18 mouse cellular contexts compared by ENCODE assay signal in the genomic region with DNA sequence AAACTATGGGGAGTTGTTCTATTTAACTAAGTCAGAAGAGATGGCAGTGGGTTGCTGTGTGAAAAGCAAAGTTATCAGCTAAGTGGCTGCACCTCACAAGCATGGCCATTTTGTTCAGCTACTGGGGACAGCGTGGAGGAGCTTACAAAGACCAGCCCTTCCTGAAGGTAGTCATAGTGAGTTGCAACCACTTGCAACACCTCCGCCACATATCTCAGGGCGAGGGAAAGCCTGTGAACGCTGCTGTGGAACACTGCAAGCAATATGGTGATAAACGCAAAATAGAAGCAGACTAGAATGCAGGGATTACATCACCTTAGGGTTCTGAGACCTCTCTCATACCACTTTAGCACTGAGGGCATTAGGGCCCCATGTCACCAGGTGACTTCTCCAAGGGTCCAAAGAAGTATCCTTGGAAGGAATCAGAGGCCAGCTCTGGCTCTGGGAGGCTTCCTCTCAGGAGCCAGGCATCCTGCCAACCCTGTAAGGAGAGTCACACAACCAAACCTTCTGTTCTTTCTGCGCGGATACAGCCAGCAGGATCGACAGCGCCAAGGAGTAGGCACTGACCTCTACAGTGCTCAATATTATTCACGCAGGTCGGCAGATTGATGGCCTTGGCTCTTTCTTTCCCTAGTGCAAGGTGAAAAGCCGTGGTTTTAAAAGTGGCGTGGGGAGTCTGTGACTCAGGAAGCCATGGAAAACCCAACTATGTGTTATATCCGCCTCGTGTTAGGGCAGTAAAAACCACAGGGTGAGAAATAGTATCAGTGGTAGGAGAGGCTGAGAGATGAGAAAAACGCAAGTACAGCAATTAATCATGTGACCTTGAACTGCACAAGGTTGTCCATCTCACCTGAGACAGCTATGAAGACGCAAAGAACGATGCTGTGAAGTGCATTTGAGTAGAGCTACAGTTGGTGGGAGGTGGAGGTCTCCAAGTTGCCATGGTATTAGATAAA. TPM values are rescaled to one million over a fixed set of nuclear protein-coding genes. Genes with fewer than 3 reads are reported as not detected.
DNase-seq lines count a peak whose midpoint lies in the region; TF ChIP-seq lines count a peak whose summit lies in the region.
"Had no signal": no experiment of that assay in that cellular context is flagged by ENCODE, and none has a peak within 500 bp of the region (broad histone marks: within the 10 kb centered on the region; RNA-seq: fewer than 3 reads in every experiment).

No protein-coding gene starts in this region.

- no peaks in the 10 kb centered on the region for H3K27me3 ChIP-seq in heart, adult 2 months (ENCODE audit: control insufficient read depth, insufficient read depth, low read length)
- H3K27me3 ChIP-seq: heart, embryonic 12.5 days; hindbrain, embryonic 15.5 days; midbrain, embryonic 12.5 days; neural tube, embryonic 13.5 days had no signal

- DNase-seq in heart, adult 11 months, result peak; percentile 57
- DNase-seq in heart, adult 2 months, result no peak
- DNase-seq in CD4-positive helper T cell, adult 2 months (ENCODE audit: low read depth, low spot score), result peak; percentile 67
- peak; percentile 56 for DNase-seq in cerebellum, adult 11-12 months
- DNase-seq in induced T-regulatory cell, adult 2 months (ENCODE audit: low read depth), result peak; percentile 69
- no peak for DNase-seq in kidney, postnatal 14 days
- no peak for DNase-seq in gastrocnemius, adult 18-20 months (ENCODE audit: low spot score)
- DNase-seq in urinary bladder, adult 2 months (ENCODE audit: low spot score), result no peak
- DNase-seq: kidney, postnatal 25 days; lung, adult 18-20 months had no signal

- H3K79me2 ChIP-seq in heart, adult 2 months (replicated peaks; ENCODE audit: control insufficient read depth, insufficient read depth, low read length), result no peaks in the 10 kb centered on the region

- no peak overlapping the region for H3K9ac ChIP-seq in heart, adult 2 months (ENCODE audit: low read depth, low read length)
- H3K9ac ChIP-seq: heart, embryonic 12.5 days; hindbrain, embryonic 15.5 days; midbrain, embryonic 12.5 days; neural tube, embryonic 13.5 days had no signal

- no peaks in the 10 kb centered on the region for H3K36me3 ChIP-seq in heart, adult 2 months (ENCODE audit: control insufficient read depth, insufficient read depth, low read length)
- H3K36me3 ChIP-seq: heart, embryonic 12.5 days; hindbrain, embryonic 15.5 days; midbrain, embryonic 12.5 days; neural tube, embryonic 13.5 days had no signal

- H3K4me1 ChIP-seq in heart, adult 2 months (ENCODE audit: control insufficient read depth, insufficient read depth, low read length), result no peaks in the 10 kb centered on the region
- H3K4me1 ChIP-seq: heart, embryonic 12.5 days; hindbrain, embryonic 15.5 days; midbrain, embryonic 12.5 days; neural tube, embryonic 13.5 days had no signal

- no peak overlapping the region for H3K27ac ChIP-seq in heart, adult 2 months
- H3K27ac ChIP-seq: hindbrain, embryonic 15.5 days; midbrain, embryonic 12.5 days; neural tube, embryonic 13.5 days had no signal

- WGBS in heart, adult 2 months, result 84% methylated on average over 18 of the region's 18 CpGs

- no peak for TF ChIP-seq POLR2A in heart, adult 2 months (IDR thresholded peaks at IDR 0.05; ENCODE audit: insufficient read depth, low read depth, low read length)

- intact Hi-C loops in heart, adult 2 months (cut with DNase I), result no loop called here

- H3K4me3 ChIP-seq in heart, adult 2 months, result no peak overlapping the region
- H3K4me3 ChIP-seq: heart, embryonic 12.5 days; hindbrain, embryonic 15.5 days; midbrain, embryonic 12.5 days; neural tube, embryonic 13.5 days had no signal

- no peak for TF ChIP-seq EP300 in heart, adult 2 months (IDR thresholded peaks at IDR 0.05; ENCODE audit: insufficient read depth, low read depth, low read length)

- no peak for TF ChIP-seq CTCF in heart, adult 2 months (IDR thresholded peaks at IDR 0.05)

RNA-seq across cellular contexts. Expression of a gene that starts 27.0 kb away (rescaled TPM):
- total RNA-seq in heart, adult 2 months (2021), result under 1 TPM; 0.26 to 0.30 TPM
- 0.35 and 0.51 TPM in 2 replicates for polyA plus RNA-seq in heart, adult 2 months (2012; rRNA removed)
- under 1 TPM in 1 of 2 experiments, not detected in 1; 0.17 TPM for total RNA-seq in gastrocnemius, adult 18-20 months (2021)
- 0.47 and 0.65 TPM in 2 replicates for polyA plus RNA-seq in urinary bladder, adult 2 months (2012; rRNA removed)
- polyA plus RNA-seq: embryonic facial prominence, embryonic 11.5 days; forebrain, embryonic 16.5 days; heart, embryonic 12.5 days; hindbrain, embryonic 15.5 days; neural tube, embryonic 13.5 days had no signal

RNA-seq across cellular contexts. Expression of a gene that starts 34.0 kb away (rescaled TPM):
- not detected for total RNA-seq in heart, adult 2 months (2021)
- polyA plus RNA-seq in heart, adult 2 months (2012; rRNA removed), result 0.06 TPM in 1 of 2 replicates, not detected in the other
- total RNA-seq in gastrocnemius, adult 18-20 months (2021), result not detected
- polyA plus RNA-seq in urinary bladder, adult 2 months (2012; rRNA removed), result not detected in 2 replicates
- total RNA-seq: left cerebral cortex, postnatal 10 days had no signal
- polyA plus RNA-seq: brain, embryonic 14.5 days; embryonic facial prominence, embryonic 11.5 days; forebrain, embryonic 16.5 days; heart, embryonic 12.5 days; hindbrain, embryonic 15.5 days; midbrain, embryonic 12.5 days; neural tube, embryonic 13.5 days had no signal

RNA-seq across cellular contexts. Expression of a gene that starts 49.7 kb away (rescaled TPM):
- 10 to 100 TPM; 55.2 to 68.8 TPM for total RNA-seq in heart, adult 2 months (2021)
- polyA plus RNA-seq in heart, adult 2 months (2012; rRNA removed), result 28.8 and 30.5 TPM in 2 replicates
- 10 to 100 TPM; 12.4 to 14.0 TPM for total RNA-seq in gastrocnemius, adult 18-20 months (2021)
- 5.1 and 8.1 TPM in 2 replicates for polyA plus RNA-seq in urinary bladder, adult 2 months (2012; rRNA removed)

Comparison
In these comparisons a context has a peak if more than half of its experiments do, and no peak if none do; other contexts are left out.
1. DNase-seq: peak in heart, adult 11 months (single experiment), CD4-positive helper T cell, adult 2 months (single experiment), cerebellum, adult 11-12 months (single experiment) and induced T-regulatory cell, adult 2 months (single experiment); none in heart, adult 2 months (0 of 2), kidney, postnatal 14 days (single experiment), gastrocnemius, adult 18-20 months (single experiment) and urinary bladder, adult 2 months (single experiment).